Mouse (Mus musculus) ES-Bruce4 (cell line): ENCODE data around the gene Tgfb1i1.

Experiments used
- CTCF ChIP-seq: IDR thresholded peaks from one replicate; pipeline ENCODE4 v1.8.1; 2011; ENCODE audit warnings: low read depth, low read length
- EP300 ChIP-seq: IDR thresholded peaks from 2 replicates; pipeline ENCODE4 v1.6.1; 2011; ENCODE audit warnings: low read depth, low read length; ENCODE audit not compliant: insufficient read depth
- POLR2A ChIP-seq: IDR thresholded peaks from one replicate; pipeline ENCODE4 v1.8.1; 2011; ENCODE audit warnings: low read length; ENCODE audit not compliant: insufficient read depth

- no peak for TF ChIP-seq POLR2A
- no peak for TF ChIP-seq EP300
- no peak for TF ChIP-seq CTCF
These were observed 8.4 kb downstream of the Tgfb1i1 start for GRCm38 (mm10) chr7:128254978-128255377.
